Mouse (Mus musculus) E14TG2a.4 (cell line): ENCODE results near the gene Snip1.

Experiments
- CTCF ChIP-seq: conservative IDR thresholded peaks from 2 replicates; pipeline ENCODE4 v1.5.1; 2014; ENCODE audit warnings: low read length
- POU5F1 ChIP-seq: IDR thresholded peaks from 2 replicates; pipeline ENCODE4 v1.6.1; 2014; ENCODE audit warnings: low read length, borderline replicate concordance

DNA sequence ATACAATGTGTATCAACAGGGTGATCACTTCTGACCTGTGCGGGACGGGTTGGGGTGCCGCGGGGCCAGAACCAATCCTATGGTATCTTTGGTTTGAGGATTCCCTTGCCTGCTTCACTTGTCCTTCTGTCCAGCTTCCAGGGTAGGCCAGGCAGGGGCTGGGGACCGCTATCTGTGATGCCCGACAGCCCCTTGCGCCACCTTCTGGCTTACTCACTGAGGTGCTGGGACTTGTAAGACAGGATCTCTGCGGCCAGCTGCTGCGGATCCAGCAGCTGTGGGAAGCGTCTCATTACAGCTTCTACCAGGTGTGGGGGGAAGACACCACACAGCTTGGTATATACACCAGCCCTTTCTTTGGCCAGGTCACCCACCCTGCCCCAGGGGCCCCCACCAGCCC lies 52.6 kb downstream of the Snip1 start:
- peak; percentile 9; the same call in 1 of the 2 replicates for TF ChIP-seq CTCF
- TF ChIP-seq POU5F1, result no peak
